Mouse (Mus musculus) hindbrain, embryonic 11.5 days (tissue): ENCODE measurements around the gene Itln1. TPM values are rescaled to one million over a fixed set of nuclear protein-coding genes. Genes with fewer than 3 reads are reported as not detected.

Experiments
- ATAC-seq: fragments of 200-750 bp; cut with Nextera tagmentation; 2 replicates; pipeline ENCODE4 v1.8.0; 2017; ENCODE audit warnings: mild to moderate bottlenecking, moderate TSS enrichment, moderate library complexity; ENCODE audit not compliant: low FRiP score
- DNase-seq: peaks from one replicate; pipeline ENCODE4 v3.0.0-alpha.2; 2015; ENCODE audit warnings: low spot score
- H3K27ac ChIP-seq: fragments of 300-500 bp; sonication (generic); 2 replicates; pipeline ENCODE4 v1.5.1; 2014; ENCODE audit warnings: mild to moderate bottlenecking, low read depth, low read length
- H3K27me3 ChIP-seq: fragments of 300-500 bp; sonication (generic); 2 replicates; pipeline ENCODE4 v1.6.1; 2014; ENCODE audit warnings: mild to moderate bottlenecking, low read length, moderate library complexity, mixed read lengths; ENCODE audit not compliant: control insufficient read depth, insufficient read depth
- H3K36me3 ChIP-seq: fragments of 300-500 bp; sonication (generic); 2 replicates; pipeline ENCODE4 v1.6.1; 2014; ENCODE audit warnings: mild to moderate bottlenecking, low read length, moderate library complexity, mixed read lengths; ENCODE audit not compliant: control insufficient read depth, insufficient read depth
- H3K4me1 ChIP-seq: fragments of 300-500 bp; sonication (generic); replicated peaks from 2 replicates; pipeline ENCODE4 v1.6.1; 2014; ENCODE audit warnings: low read length, mixed read lengths; ENCODE audit not compliant: control insufficient read depth, insufficient read depth
- H3K4me2 ChIP-seq: fragments of 300-500 bp; sonication (generic); replicated peaks from 2 replicates; pipeline ENCODE4 v1.6.1; 2014; ENCODE audit warnings: mild to moderate bottlenecking, low read depth, low read length
- H3K4me3 ChIP-seq: fragments of 300-500 bp; sonication (generic); 2 replicates; pipeline ENCODE4 v1.5.1; 2014; ENCODE audit warnings: low read depth, low read length
- H3K9ac ChIP-seq: fragments of 300-500 bp; sonication (generic); 2 replicates; pipeline ENCODE4 v1.6.1; 2014; ENCODE audit warnings: low read depth, low read length
- H3K9me3 ChIP-seq: fragments of 300-500 bp; sonication (generic); 2 replicates; pipeline ENCODE4 v1.6.1; 2016; ENCODE audit warnings: low read length; ENCODE audit not compliant: control insufficient read depth
- WGBS: fragments of 180-500 bp; shearing (Covaris S2); extraction: QIAGEN DNeasy Blood & Tissue Kit; methylation state at CpG from one replicate; pipeline ENCODE4 v1.1.7; 2014; 5-methylcytosine and 5-hydroxymethylcytosine counted together
- polyA plus RNA-seq: library from polyadenylated mRNA; unstranded; fragments of >200 nt; fragmentation: Nextera tagmentation; extraction: Ambion mirVana; gene quantifications from 2 replicates; pipeline ENCODE4 v1.2.1, GENCODE M21; 2014

Gene Itln1
- polyA plus RNA-seq, 1 experiment from 2014 or later: not detected

- no peaks in the 10 kb centered on the region for H3K4me1 ChIP-seq
- no peak overlapping the region for H3K4me3 ChIP-seq
- no peak for DNase-seq
- no peak overlapping the region for H3K27ac ChIP-seq
- H3K4me2 ChIP-seq: no peak overlapping the region
- ATAC-seq: no peak
- H3K36me3 ChIP-seq: no peaks in the 10 kb centered on the region
- H3K27me3 ChIP-seq: no peaks in the 10 kb centered on the region
- no peak overlapping the region for H3K9ac ChIP-seq
- no peaks in the 10 kb centered on the region for H3K9me3 ChIP-seq
- 93% methylated on average over 3 of the region's 3 CpGs for WGBS
Measured at GRCm38 (mm10) chr1:171469678-171470077, 65.4 kb downstream of the Itln1 start.

Other genes starting within 250 kb of the Itln1 start
- gene Usp21, start 247.3 kb downstream of the Itln1 start, polyA plus RNA-seq: 82.8 and 85.4 TPM in 2 replicates
- 108 and 114 TPM in 2 replicates for gene Ufc1, start 240.3 kb downstream of the Itln1 start, polyA plus RNA-seq
- 46.6 and 49.5 TPM in 2 replicates for gene Dedd, start 206.1 kb downstream of the Itln1 start, polyA plus RNA-seq
- 30.7 and 35.3 TPM in 2 replicates for gene Nit1, start 189.6 kb downstream of the Itln1 start, polyA plus RNA-seq
- 68.3 and 68.4 TPM in 2 replicates for gene Pfdn2, start 189.6 kb downstream of the Itln1 start, polyA plus RNA-seq
- 1.3 and 2.0 TPM in 2 replicates for gene Klhdc9, start 174.5 kb downstream of the Itln1 start, polyA plus RNA-seq
- gene Nectin4, start 165.2 kb downstream of the Itln1 start, polyA plus RNA-seq: 0.66 and 0.96 TPM in 2 replicates
- 0.54 and 0.99 TPM in 2 replicates for gene Arhgap30, start 146.3 kb downstream of the Itln1 start, polyA plus RNA-seq
- 122 and 143 TPM in 2 replicates for gene Usf1, start 124.0 kb downstream of the Itln1 start, polyA plus RNA-seq
- gene Tstd1, start 116.4 kb downstream of the Itln1 start, polyA plus RNA-seq: 3.3 and 4.3 TPM in 2 replicates
- gene F11r, start 97.8 kb downstream of the Itln1 start, polyA plus RNA-seq: 16.9 and 20.1 TPM in 2 replicates
- gene Alyref2, start 31.8 kb downstream of the Itln1 start, polyA plus RNA-seq: 15.4 and 17.5 TPM in 2 replicates
- not detected in 2 replicates for gene Cd244a, start 23.9 kb upstream of the Itln1 start, polyA plus RNA-seq
- not detected in 2 replicates for gene Ly9, start 72.1 kb upstream of the Itln1 start, polyA plus RNA-seq
- not detected in 2 replicates for gene Slamf7, start 117.7 kb upstream of the Itln1 start, polyA plus RNA-seq
- gene Cd48, start 146.7 kb upstream of the Itln1 start, polyA plus RNA-seq: 0.60 and 1.1 TPM in 2 replicates
- 0.17 and 0.25 TPM in 2 replicates for gene Slamf1, start 231.8 kb upstream of the Itln1 start, polyA plus RNA-seq